Mouse (Mus musculus) forebrain, embryonic 16.5 days (tissue): ENCODE measurements around the gene Heatr9. TPM values are rescaled to one million over a fixed set of nuclear protein-coding genes. Genes with fewer than 3 reads are reported as not detected.
A peak's percentile ranks its signal among the peaks of the same experiment; 100 is the strongest.

Experiments used
- ATAC-seq: fragments of 200-750 bp; cut with Nextera tagmentation; 2 replicates; pipeline ENCODE4 v1.8.0; 2017; ENCODE audit warnings: mild to moderate bottlenecking, moderate library complexity
- H3K27ac ChIP-seq: fragments of 300-500 bp; sonication (generic); 2 replicates; pipeline ENCODE4 v1.5.1; 2014; ENCODE audit warnings: low read length, control low read depth
- H3K27me3 ChIP-seq: fragments of 300-500 bp; sonication (generic); replicated peaks from 2 replicates; pipeline ENCODE4 v1.6.1; 2014; ENCODE audit warnings: low read length; ENCODE audit not compliant: control insufficient read depth, insufficient read depth
- H3K36me3 ChIP-seq: fragments of 300-500 bp; sonication (generic); 2 replicates; pipeline ENCODE4 v1.6.1; 2014; ENCODE audit not compliant: control insufficient read depth, insufficient read depth
- H3K4me1 ChIP-seq: fragments of 300-500 bp; sonication (generic); replicated peaks from 2 replicates; pipeline ENCODE4 v1.6.1; 2014; ENCODE audit warnings: low read length; ENCODE audit not compliant: control insufficient read depth, insufficient read depth
- H3K4me2 ChIP-seq: fragments of 300-500 bp; sonication (generic); 2 replicates; pipeline ENCODE4 v1.6.1; 2014; ENCODE audit warnings: mild to moderate bottlenecking, low read length, control low read depth
- H3K4me3 ChIP-seq: fragments of 300-500 bp; sonication (generic); replicated peaks from 2 replicates; pipeline ENCODE4 v1.5.1; 2014; ENCODE audit warnings: mild to moderate bottlenecking, low read length, control low read depth
- H3K9ac ChIP-seq: fragments of 300-500 bp; sonication (generic); replicated peaks from 2 replicates; pipeline ENCODE4 v1.6.1; 2014; ENCODE audit warnings: low read depth, low read length, control low read depth
- H3K9me3 ChIP-seq: fragments of 300-500 bp; sonication (generic); 2 replicates; pipeline ENCODE4 v1.6.1; 2016; ENCODE audit warnings: low read length; ENCODE audit not compliant: control insufficient read depth
- WGBS: fragments of 180-500 bp; shearing (Covaris S2); extraction: QIAGEN DNeasy Blood & Tissue Kit; methylation state at CpG from one replicate; pipeline ENCODE4 v1.1.7; 2014; 5-methylcytosine and 5-hydroxymethylcytosine counted together
- polyA plus RNA-seq: library from polyadenylated mRNA; unstranded; fragments of >200 nt; fragmentation: Nextera tagmentation; extraction: Ambion mirVana; gene quantifications from 2 replicates; pipeline ENCODE4 v1.2.1, GENCODE M21; 2015

Heatr9 gene
- polyA plus RNA-seq, 1 experiment from 2014 or later, result not detected

- ATAC-seq, result no peak
- 85% methylated on average over 3 of the region's 3 CpGs for WGBS
Observed at GRCm38 (mm10) chr11:83536831-83537230, 14.9 kb upstream of the Heatr9 start.

DNA sequence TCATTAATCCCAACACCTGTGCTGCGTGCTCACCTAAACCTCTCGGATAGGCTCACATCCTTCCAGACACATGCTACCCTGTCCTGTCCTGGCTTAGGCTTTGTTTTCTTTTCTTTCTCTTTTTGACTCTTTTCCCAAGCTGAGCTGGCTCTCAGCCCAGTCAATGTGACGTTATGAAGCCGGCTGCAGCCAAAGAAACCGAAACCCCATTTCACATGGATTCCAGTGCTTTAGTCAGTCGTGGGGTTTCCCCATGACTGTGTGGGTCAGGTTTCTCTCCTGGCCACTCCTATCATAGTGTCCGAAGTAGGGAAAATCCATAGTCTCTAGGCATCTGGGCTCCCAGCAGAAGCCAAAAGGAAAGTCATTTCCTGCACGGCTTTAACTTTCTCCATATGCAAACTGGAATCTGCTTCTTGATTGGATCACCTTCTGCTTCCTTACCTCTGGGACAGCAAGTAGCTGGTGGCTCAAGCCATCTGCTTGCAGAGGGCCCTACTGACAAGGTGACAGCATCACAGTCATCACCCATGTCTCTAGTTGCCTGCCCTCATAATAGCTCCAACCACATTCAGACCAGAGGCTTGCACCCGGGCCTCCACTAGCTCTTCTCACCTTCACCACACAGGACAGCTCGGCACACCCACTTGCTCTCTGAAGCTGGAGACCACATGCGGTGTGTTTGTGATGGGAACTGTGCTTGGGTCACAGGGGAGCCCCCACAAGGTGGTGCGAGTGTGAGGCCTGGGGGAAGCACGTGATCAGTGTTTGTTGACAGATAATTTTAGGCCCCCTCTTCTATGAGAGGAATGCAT lies 12.8 kb upstream of the Heatr9 start:
- H3K4me1 ChIP-seq, result peaks cover 10% of the 10 kb centered on the region
- H3K27ac ChIP-seq, result no peak overlapping the region
- no peak overlapping the region for H3K4me3 ChIP-seq
- whole genome bisulfite sequencing, result 46% methylated on average over 13 of the region's 13 CpGs
- H3K36me3 ChIP-seq, result no peaks in the 10 kb centered on the region
- H3K9ac ChIP-seq, result no peak overlapping the region
- H3K9me3 ChIP-seq, result no peaks in the 10 kb centered on the region
- peak overlapping the region; percentile 27 for H3K4me2 ChIP-seq
- no peaks in the 10 kb centered on the region for H3K27me3 ChIP-seq
- peak; percentile 55 for ATAC-seq

More at GRCm38 (mm10) chr11:83536831-83537230, 14.9 kb upstream of the Heatr9 start:
- Histone ChIP-seq H3K36me3 (no peaks in the 10 kb centered on the region), H3K4me1 (peaks cover 10% of the 10 kb centered on the region), H3K27me3 (no peaks in the 10 kb centered on the region), H3K4me2 (no peak overlapping the region), H3K9me3 (no peaks in the 10 kb centered on the region), H3K4me3 (no peak overlapping the region), H3K27ac (no peak overlapping the region), H3K9ac (no peak overlapping the region)

GRCm38 (mm10) chr11:83534143-83534542 lies 12.2 kb upstream of the Heatr9 start:
- no peak overlapping the region for H3K27ac ChIP-seq
- no peak overlapping the region for H3K9ac ChIP-seq
- H3K9me3 ChIP-seq, result no peaks in the 10 kb centered on the region
- no peak overlapping the region for H3K4me3 ChIP-seq
- no peak for ATAC-seq
- WGBS, result 80% methylated on average over 8 of the region's 8 CpGs
- no peaks in the 10 kb centered on the region for H3K36me3 ChIP-seq
- no peaks in the 10 kb centered on the region for H3K27me3 ChIP-seq
- H3K4me1 ChIP-seq, result peaks cover 10% of the 10 kb centered on the region
- peak overlapping the region; percentile 27 for H3K4me2 ChIP-seq

DNA sequence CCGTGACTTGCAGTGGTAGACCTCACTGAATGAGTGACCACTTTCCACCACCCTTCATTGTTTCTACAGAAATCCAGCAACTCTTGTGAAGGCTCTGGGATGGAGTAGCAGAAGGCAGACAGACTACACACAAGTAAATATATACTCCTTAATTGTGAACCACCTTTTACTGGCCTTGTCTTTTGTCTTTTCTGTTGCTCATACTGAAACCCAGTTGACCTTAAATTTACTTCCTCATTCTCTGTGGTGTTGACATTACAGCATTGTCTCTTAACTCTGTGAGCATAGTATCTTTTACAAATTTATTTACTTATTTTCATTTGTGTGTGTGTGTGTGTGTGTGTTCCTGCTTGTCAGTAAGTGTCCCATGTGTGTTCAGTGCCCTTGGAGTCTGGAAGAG lies 11.2 kb upstream of the Heatr9 start:
- Histone ChIP-seq H3K36me3 (no peaks in the 10 kb centered on the region), H3K9ac (no peak overlapping the region), H3K27ac (no peak overlapping the region), H3K9me3 (no peaks in the 10 kb centered on the region), H3K4me1 (peaks cover 10% of the 10 kb centered on the region), H3K27me3 (no peaks in the 10 kb centered on the region), H3K4me2 (no peak overlapping the region), H3K4me3 (no peak overlapping the region)
- ATAC-seq, result no peak
- 96% methylated on average over 1 of the region's 1 CpGs for WGBS

GRCm38 (mm10) chr11:83530360-83530759 lies 8.4 kb upstream of the Heatr9 start, which contains the start of gene Ccl5:
TSS of gene Ccl5 (minus strand) at chr11:83530518.
- H3K27ac ChIP-seq, result no peak within 1 kb of the TSS
- WGBS, result 92% methylated on average over 5 of the region's 5 CpGs
- H3K4me2 ChIP-seq, result no peak within 1 kb of the TSS
- H3K4me1 ChIP-seq, result peaks cover 10% of the 10 kb centered on the region
- H3K27me3 ChIP-seq, result no peaks in the 10 kb centered on the region
- H3K4me3 ChIP-seq, result no peak within 1 kb of the TSS
- no peak within 1 kb of the TSS for H3K9ac ChIP-seq
- H3K36me3 ChIP-seq, result no peaks in the 10 kb centered on the region
- ATAC-seq, result no peak
- no peaks in the 10 kb centered on the region for H3K9me3 ChIP-seq

GRCm38 (mm10) chr11:83529024-83529423 lies 7.0 kb upstream of the Heatr9 start:
- WGBS, result 78% methylated on average over 12 of the region's 12 CpGs
- H3K27me3 ChIP-seq, result no peaks in the 10 kb centered on the region
- no peaks in the 10 kb centered on the region for H3K9me3 ChIP-seq
- no peak overlapping the region for H3K27ac ChIP-seq
- H3K9ac ChIP-seq, result no peak overlapping the region
- H3K4me1 ChIP-seq, result no peaks in the 10 kb centered on the region
- no peak for ATAC-seq
- no peaks in the 10 kb centered on the region for H3K36me3 ChIP-seq
- no peak overlapping the region for H3K4me2 ChIP-seq
- H3K4me3 ChIP-seq, result no peak overlapping the region

DNA sequence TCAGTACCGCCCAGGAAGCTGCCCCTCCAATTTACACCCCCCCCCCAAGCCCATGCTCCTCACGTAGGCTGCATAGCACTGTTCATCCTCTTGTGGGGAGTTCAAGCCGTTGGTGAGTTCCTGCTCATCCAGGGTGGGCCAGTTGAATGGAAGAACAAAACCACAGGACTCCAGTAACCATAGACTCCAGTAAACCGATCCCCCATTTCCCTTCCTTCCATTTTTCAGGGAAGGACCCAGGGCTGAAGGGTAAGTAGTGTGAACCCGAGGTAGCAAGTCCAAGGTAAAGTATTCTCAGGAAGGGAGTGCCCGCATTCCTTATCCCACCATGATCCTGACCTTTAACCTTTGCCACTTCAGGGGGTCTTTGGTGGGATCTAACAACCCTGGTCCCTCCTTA lies 3.6 kb downstream of the Heatr9 start:
- Histone ChIP-seq H3K4me3 (no peak overlapping the region), H3K36me3 (0 out of 2 replicates have a peak, but pooled peaks cover 2% of the 10 kb centered on the region), H3K9me3 (no peaks in the 10 kb centered on the region), H3K4me1 (no peaks in the 10 kb centered on the region), H3K4me2 (no peak overlapping the region), H3K9ac (no peak overlapping the region), H3K27me3 (no peaks in the 10 kb centered on the region), H3K27ac (no peak overlapping the region)
- 77% methylated on average over 6 of the region's 6 CpGs for WGBS
- no peak for ATAC-seq

DNA sequence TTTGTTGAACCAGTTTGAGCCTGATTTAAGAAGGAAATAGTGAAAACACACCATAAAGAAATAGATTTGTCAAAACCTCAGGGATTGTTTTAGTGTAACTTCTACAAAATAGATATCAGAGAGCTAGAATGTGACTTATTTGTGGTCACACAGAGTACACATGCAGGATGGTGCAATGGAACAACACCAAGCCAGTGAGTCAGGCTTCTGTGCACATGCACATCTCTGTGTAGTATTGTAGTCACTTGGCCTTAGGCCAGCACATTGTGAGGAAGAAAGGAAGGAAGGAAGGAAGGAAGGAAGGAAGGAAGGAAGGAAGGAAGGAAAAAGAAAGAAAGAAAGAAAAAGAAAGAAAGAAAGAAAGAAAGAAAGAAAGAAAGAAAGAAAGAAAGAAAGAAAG lies 4.8 kb downstream of the Heatr9 start:
- no peaks in the 10 kb centered on the region for H3K36me3 ChIP-seq
- no peak overlapping the region for H3K27ac ChIP-seq
- no peaks in the 10 kb centered on the region for H3K27me3 ChIP-seq
- no peaks in the 10 kb centered on the region for H3K4me1 ChIP-seq
- H3K4me3 ChIP-seq, result no peak overlapping the region
- H3K4me2 ChIP-seq, result no peak overlapping the region
- no peak for ATAC-seq
- no peaks in the 10 kb centered on the region for H3K9me3 ChIP-seq
- H3K9ac ChIP-seq, result no peak overlapping the region

DNA sequence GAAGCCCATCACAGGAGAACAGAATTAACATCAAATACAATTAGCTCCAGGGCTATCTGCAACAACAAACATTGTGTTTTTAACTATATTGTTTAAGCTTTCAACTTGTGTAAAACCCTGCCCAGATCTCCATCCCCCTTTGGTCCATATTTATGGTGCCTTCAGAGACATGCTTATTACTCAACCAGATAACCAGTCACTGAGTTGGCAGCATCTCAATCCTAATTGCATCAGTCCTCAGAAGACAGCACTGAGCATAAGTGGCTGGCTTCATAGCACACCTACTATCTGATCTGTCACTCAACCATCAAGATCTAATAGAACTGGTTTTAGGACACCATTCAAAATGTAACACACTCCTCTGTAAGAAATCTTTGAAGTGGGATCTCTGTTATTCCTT lies 12.5 kb downstream of the Heatr9 start:
- H3K36me3 ChIP-seq, result peaks cover 4% of the 10 kb centered on the region; the same call in 1 of the 2 replicates
- ATAC-seq, result no peak
- H3K27ac ChIP-seq, result no peak overlapping the region
- H3K4me1 ChIP-seq, result no peaks in the 10 kb centered on the region
- H3K9me3 ChIP-seq, result no peaks in the 10 kb centered on the region
- no peaks in the 10 kb centered on the region for H3K27me3 ChIP-seq
- no peak overlapping the region for H3K9ac ChIP-seq
- no peak overlapping the region for H3K4me3 ChIP-seq
- no peak overlapping the region for H3K4me2 ChIP-seq
